Mouse (Mus musculus): ENCODE data around the gene Ammecr1.

DNA sequence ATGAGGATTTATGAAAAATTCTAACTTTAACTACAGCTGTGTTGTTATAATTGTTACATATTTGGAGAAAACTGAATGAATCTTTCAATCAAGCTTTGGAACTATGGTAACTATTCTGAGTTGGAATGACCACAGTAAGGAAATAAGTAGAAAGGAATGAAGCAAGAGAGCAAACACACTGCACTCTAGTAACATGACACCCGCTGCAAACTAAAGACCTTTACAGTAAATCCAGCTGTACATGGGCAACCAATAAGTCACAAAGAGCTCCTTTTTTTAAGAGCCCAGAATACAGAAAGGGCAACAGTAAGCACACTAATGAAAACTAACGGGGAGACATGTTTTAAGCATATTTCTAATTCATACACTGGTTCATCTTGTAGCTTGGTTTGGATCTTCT lies 71.2 kb downstream of the Ammecr1 start:
- TF ChIP-seq ZNF384 (IDR thresholded peaks at IDR 0.05; ENCODE audit: low read depth, low read length) (no peak), MAFK (IDR thresholded peaks at IDR 0.05; ENCODE audit: insufficient read depth, low read depth, low read length) (no peak)

All from ES-E14 (cell line).